Mouse (Mus musculus) limb, embryonic 14.5 days (tissue): ENCODE measurements around the gene Itln1. TPM values are rescaled to one million over a fixed set of nuclear protein-coding genes. Genes with fewer than 3 reads are reported as not detected.

Experiments
- ATAC-seq: fragments of 200-750 bp; cut with Nextera tagmentation; 2 replicates; pipeline ENCODE4 v1.8.0; 2017; ENCODE audit warnings: low read depth, moderate number of reproducible peaks, moderate TSS enrichment; ENCODE audit not compliant: low FRiP score
- DNase-seq: peaks from one replicate; pipeline ENCODE4 v3.0.0-alpha.2; 2015; ENCODE audit warnings: low spot score
- H3K27ac ChIP-seq: fragments of 300-500 bp; sonication (generic); replicated peaks from 2 replicates; pipeline ENCODE4 v1.5.1; 2014; ENCODE audit warnings: low read depth, mild to moderate bottlenecking, low read length, moderate library complexity, mixed read lengths
- H3K27me3 ChIP-seq: fragments of 300-500 bp; sonication (generic); 2 replicates; pipeline ENCODE4 v1.6.1; 2014; ENCODE audit warnings: low read length, mixed read lengths; ENCODE audit not compliant: control insufficient read depth, insufficient read depth
- H3K36me3 ChIP-seq: fragments of 300-500 bp; sonication (generic); 2 replicates; pipeline ENCODE4 v1.6.1; 2014; ENCODE audit warnings: mild to moderate bottlenecking, low read length, moderate library complexity, mixed read lengths; ENCODE audit not compliant: control insufficient read depth, insufficient read depth
- H3K4me1 ChIP-seq: fragments of 300-500 bp; sonication (generic); 2 replicates; pipeline ENCODE4 v1.6.1; 2014; ENCODE audit warnings: antibody characterized with exemption, low read length, mixed read lengths; ENCODE audit not compliant: control insufficient read depth, insufficient read depth
- H3K4me2 ChIP-seq: fragments of 300-500 bp; sonication (generic); replicated peaks from 2 replicates; pipeline ENCODE4 v1.6.1; 2014; ENCODE audit warnings: low read depth, mild to moderate bottlenecking, low read length, moderate library complexity; ENCODE audit not compliant: severe bottlenecking
- H3K4me3 ChIP-seq: fragments of 300-500 bp; sonication (generic); replicated peaks from 2 replicates; pipeline ENCODE4 v1.5.1; 2014; ENCODE audit warnings: low read length
- H3K9ac ChIP-seq: fragments of 300-500 bp; sonication (generic); 2 replicates; pipeline ENCODE4 v1.6.1; 2014; ENCODE audit warnings: mild to moderate bottlenecking, low read depth, low read length, moderate library complexity; ENCODE audit not compliant: severe bottlenecking
- H3K9me3 ChIP-seq: fragments of 300-500 bp; sonication (generic); 2 replicates; pipeline ENCODE4 v1.6.1; 2016; ENCODE audit warnings: low read length; ENCODE audit not compliant: control insufficient read depth
- POLR2A ChIP-seq: fragments of 200-500 bp; IDR thresholded peaks from 2 replicates; pipeline ENCODE4 v1.8.0; 2012; ENCODE audit warnings: inconsistent platforms, mild to moderate bottlenecking, moderate library complexity, borderline replicate concordance; ENCODE audit not compliant: insufficient read depth, insufficient read length; ENCODE audit errors: extremely low read depth
- WGBS: fragments of 180-500 bp; shearing (Covaris S2); extraction: QIAGEN DNeasy Blood & Tissue Kit; methylation state at CpG from one replicate; pipeline ENCODE4 v1.1.7; 2014; 5-methylcytosine and 5-hydroxymethylcytosine counted together
- polyA plus RNA-seq, 2 experiments: library from polyadenylated mRNA; depleted of rRNA in 1 of 2; stranded (reverse) in 1 of 2; unstranded in 1 of 2; fragments of >200 nt; fragmentation: Nextera tagmentation in 1 of 2; extraction: Ambion mirVana in 1 of 2; gene quantifications; 2 replicates each; pipeline versions ENCODE4 v1.2.1 to v1.2.3; 2012 to 2014

The Itln1 gene
- polyA plus RNA-seq, 2 experiments = 0.05 TPM; not detected in 1

GRCm38 (mm10) chr1:171564247-171564646, 29.2 kb upstream of the Itln1 start:
- no peaks in the 10 kb centered on the region for H3K9me3 ChIP-seq
- WGBS = 58% methylated on average over 3 of the region's 3 CpGs
- H3K27me3 ChIP-seq = no peaks in the 10 kb centered on the region

GRCm38 (mm10) chr1:171563042-171563441, 27.9 kb upstream of the Itln1 start:
- Histone ChIP-seq H3K9me3 (no peaks in the 10 kb centered on the region), H3K4me1 (no peaks in the 10 kb centered on the region), H3K27ac (no peak overlapping the region), H3K4me3 (no peak overlapping the region), H3K9ac (no peak overlapping the region), H3K36me3 (no peaks in the 10 kb centered on the region), H3K4me2 (no peak overlapping the region), H3K27me3 (no peaks in the 10 kb centered on the region)
- no peak for TF ChIP-seq POLR2A
- DNase-seq (no peak), ATAC-seq (no peak)
- WGBS = 77% methylated on average over 2 of the region's 2 CpGs

More at GRCm38 (mm10) chr1:171564247-171564646, 29.2 kb upstream of the Itln1 start:
- Histone ChIP-seq H3K9ac (no peak overlapping the region), H3K27ac (no peak overlapping the region), H3K4me3 (no peak overlapping the region), H3K4me1 (no peaks in the 10 kb centered on the region), H3K36me3 (no peaks in the 10 kb centered on the region), H3K4me2 (no peak overlapping the region)
- ATAC-seq (no peak), DNase-seq (peak; percentile 21)
- TF ChIP-seq POLR2A = no peak

GRCm38 (mm10) chr1:171561639-171562225, 26.6 kb upstream of the Itln1 start:
- Histone ChIP-seq H3K9me3 (no peaks in the 10 kb centered on the region), H3K27ac (no peak overlapping the region), H3K27me3 (no peaks in the 10 kb centered on the region), H3K36me3 (no peaks in the 10 kb centered on the region), H3K4me2 (no peak overlapping the region), H3K4me1 (no peaks in the 10 kb centered on the region), H3K4me3 (no peak overlapping the region), H3K9ac (no peak overlapping the region)
- ATAC-seq (no peak), DNase-seq (no peak)
- WGBS = 79% methylated on average over 8 of the region's 11 CpGs
- TF ChIP-seq POLR2A = no peak

GRCm38 (mm10) chr1:171561200-171561599, 26.1 kb upstream of the Itln1 start:
- WGBS = 80% methylated on average over 1 of the region's 1 CpGs
- Histone ChIP-seq H3K4me3 (no peak overlapping the region), H3K4me2 (no peak overlapping the region), H3K4me1 (no peaks in the 10 kb centered on the region), H3K27ac (no peak overlapping the region), H3K9me3 (no peaks in the 10 kb centered on the region), H3K27me3 (no peaks in the 10 kb centered on the region), H3K9ac (no peak overlapping the region), H3K36me3 (no peaks in the 10 kb centered on the region)
- ATAC-seq (no peak), DNase-seq (no peak)
- TF ChIP-seq POLR2A = no peak

GRCm38 (mm10) chr1:171560262-171560661, 25.2 kb upstream of the Itln1 start:
- H3K27ac ChIP-seq = no peak overlapping the region

More at GRCm38 (mm10) chr1:171560262-171560661, 25.2 kb upstream of the Itln1 start:
- Histone ChIP-seq H3K9me3 (no peaks in the 10 kb centered on the region), H3K9ac (no peak overlapping the region), H3K4me3 (no peak overlapping the region), H3K36me3 (no peaks in the 10 kb centered on the region), H3K27me3 (no peaks in the 10 kb centered on the region), H3K4me1 (no peaks in the 10 kb centered on the region), H3K4me2 (no peak overlapping the region)
- 74% methylated on average over 2 of the region's 2 CpGs for WGBS
- DNase-seq = no peak
- no peak for ATAC-seq
- no peak for TF ChIP-seq POLR2A
